Mouse (Mus musculus): ENCODE results near the gene Stat2. TPM values are rescaled to one million over a fixed set of nuclear protein-coding genes. Genes with fewer than 3 reads are reported as not detected.
"Not testable (repeated sequence)": the region's sequence is repeated elsewhere in the genome, so short reads cannot be mapped to it uniquely, and the experiment has no call there.

Gene Stat2
- polyA plus RNA-seq, 1 experiment from 2014 or later = 10.9 TPM

GRCm38 (mm10) chr10:128263393-128264310, 6.7 kb upstream of the Stat2 start:
- Histone ChIP-seq H3K9me3 (replicated peaks; ENCODE audit: low read length) (no peaks in the 10 kb centered on the region), H3K4me3 (replicated peaks; ENCODE audit: low read depth, low read length) (no peak overlapping the region), H3K27ac (no peak overlapping the region), H3K4me2 (ENCODE audit: low read length) (no peak overlapping the region), H3K27me3 (ENCODE audit: insufficient read depth, low read length) (no peaks in the 10 kb centered on the region), H3K4me1 (replicated peaks; ENCODE audit: insufficient read depth, low read length) (no peaks in the 10 kb centered on the region), H3K9ac (ENCODE audit: low read depth, low read length) (no peak overlapping the region), H3K36me3 (ENCODE audit: insufficient read depth, low read length) (no peaks in the 10 kb centered on the region)
- 73% methylated on average over 6 of the region's 6 CpGs for WGBS
- TF ChIP-seq CTCF (IDR thresholded peaks at IDR 0.05; ENCODE audit: low read depth) = no peak
- ATAC-seq (replicated peaks; ENCODE audit: low FRiP score, low read depth) (no peak), DNase-seq (ENCODE audit: low spot score) (no peak)

DNA sequence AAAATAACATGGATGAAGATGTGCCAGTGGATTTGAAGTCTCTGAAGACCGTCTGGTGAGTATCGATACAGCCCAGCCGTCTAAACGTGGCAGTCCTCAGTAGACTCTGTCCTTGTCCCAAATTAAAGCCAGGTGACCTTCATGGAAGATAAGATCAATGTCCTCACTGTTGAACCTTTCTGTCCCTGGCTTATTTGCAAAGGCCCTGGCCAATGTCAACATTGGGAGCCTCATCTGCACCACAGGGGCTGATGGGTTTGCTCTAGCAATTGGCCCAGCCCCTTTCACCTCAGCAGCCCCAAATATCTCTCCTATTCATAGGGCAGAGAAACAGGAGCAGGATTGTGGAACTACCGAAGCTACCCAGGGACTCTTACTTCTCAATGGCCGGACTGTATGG, 2.0 kb upstream of the Stat2 start, which contains the start of gene Apof:
Apof (plus strand) TSS at position 301 of the 400 bp plus-strand sequence.
- 85% methylated on average over 6 of the region's 6 CpGs for WGBS
- TF ChIP-seq CTCF (IDR thresholded peaks at IDR 0.05; ENCODE audit: low read depth) = no peak
- Histone ChIP-seq H3K4me2 (ENCODE audit: low read length) (no peak within 1 kb of the TSS), H3K9me3 (replicated peaks; ENCODE audit: low read length) (no peaks in the 10 kb centered on the region), H3K27ac (no peak within 1 kb of the TSS), H3K36me3 (ENCODE audit: insufficient read depth, low read length) (no peaks in the 10 kb centered on the region), H3K9ac (ENCODE audit: low read depth, low read length) (no peak within 1 kb of the TSS), H3K4me1 (replicated peaks; ENCODE audit: insufficient read depth, low read length) (no peaks in the 10 kb centered on the region; the same call in 1 of the 2 replicates), H3K4me3 (replicated peaks; ENCODE audit: low read depth, low read length) (no peak within 1 kb of the TSS), H3K27me3 (ENCODE audit: insufficient read depth, low read length) (no peaks in the 10 kb centered on the region)
- no peak for DNase-seq (ENCODE audit: low spot score)
- ATAC-seq (replicated peaks; ENCODE audit: low FRiP score, low read depth) = no peak

GRCm38 (mm10) chr10:128269206-128269910, 1.0 kb upstream of the Stat2 start:
- no peaks in the 10 kb centered on the region for H3K9me3 ChIP-seq (replicated peaks; ENCODE audit: low read length)
- no peak overlapping the region for H3K27ac ChIP-seq
- TF ChIP-seq CTCF (IDR thresholded peaks at IDR 0.05; ENCODE audit: low read depth) = no peak
- no peaks in the 10 kb centered on the region for H3K36me3 ChIP-seq (ENCODE audit: insufficient read depth, low read length)
- WGBS = 91% methylated on average over 16 of the region's 16 CpGs
- H3K27me3 ChIP-seq (ENCODE audit: insufficient read depth, low read length) = no peaks in the 10 kb centered on the region
- DNase-seq (ENCODE audit: low spot score) = no peak
- H3K4me1 ChIP-seq (replicated peaks; ENCODE audit: insufficient read depth, low read length) = no peaks in the 10 kb centered on the region; the same call in 1 of the 2 replicates
- H3K9ac ChIP-seq (ENCODE audit: low read depth, low read length) = peak overlapping the region; percentile 51; the same call in 1 of the 2 replicates
- H3K4me2 ChIP-seq (ENCODE audit: low read length) = peak overlapping the region; percentile 70; the same call in 1 of the 2 replicates
- H3K4me3 ChIP-seq (replicated peaks; ENCODE audit: low read depth, low read length) = 0 out of 2 replicates have a peak overlapping the region, but pooled peaks have one; percentile 88
- ATAC-seq (replicated peaks; ENCODE audit: low FRiP score, low read depth) = no peak

GRCm38 (mm10) chr10:128270866-128271265, 507 bp downstream of the Stat2 start:
- no peaks in the 10 kb centered on the region for H3K9me3 ChIP-seq (replicated peaks; ENCODE audit: low read length)
- H3K4me3 ChIP-seq (replicated peaks; ENCODE audit: low read depth, low read length) = peak overlapping the region; percentile 88
- TF ChIP-seq CTCF (IDR thresholded peaks at IDR 0.05; ENCODE audit: low read depth) = no peak; the same call in 1 of the 2 replicates
- 46% methylated on average over 7 of the region's 7 CpGs for WGBS
- H3K27me3 ChIP-seq (ENCODE audit: insufficient read depth, low read length) = no peaks in the 10 kb centered on the region
- DNase-seq (ENCODE audit: low spot score) (no peak), ATAC-seq (replicated peaks; ENCODE audit: low FRiP score, low read depth) (no peak)
- H3K27ac ChIP-seq = peak overlapping the region; percentile 91
- peak overlapping the region; percentile 84 for H3K9ac ChIP-seq (ENCODE audit: low read depth, low read length)
- no peaks in the 10 kb centered on the region for H3K36me3 ChIP-seq (ENCODE audit: insufficient read depth, low read length)
- H3K4me1 ChIP-seq (replicated peaks; ENCODE audit: insufficient read depth, low read length) = no peaks in the 10 kb centered on the region; the same call in 1 of the 2 replicates
- peak overlapping the region; percentile 70 for H3K4me2 ChIP-seq (ENCODE audit: low read length)

DNA sequence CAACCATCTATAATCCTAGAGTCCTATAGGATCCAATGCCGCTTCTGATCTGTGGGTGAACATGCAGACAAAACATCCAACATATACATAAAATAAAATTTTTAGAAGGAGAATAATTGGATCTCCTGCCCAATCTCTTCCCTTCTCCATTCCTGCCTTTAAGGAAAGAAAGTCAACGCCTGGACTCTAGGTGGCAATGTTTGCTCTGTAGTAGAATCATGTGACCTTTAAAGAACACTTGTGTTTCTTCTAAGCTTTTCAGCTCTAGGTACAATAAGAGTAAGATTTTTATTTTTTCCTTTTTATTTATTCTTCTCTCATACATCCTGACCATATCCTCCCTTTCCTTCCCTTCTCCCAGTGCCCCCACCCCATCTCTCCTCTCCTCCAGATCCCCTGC, 1.5 kb downstream of the Stat2 start:
- ATAC-seq (replicated peaks; ENCODE audit: low FRiP score, low read depth) = no peak
- no peak overlapping the region for H3K9ac ChIP-seq (ENCODE audit: low read depth, low read length)
- no peak overlapping the region for H3K27ac ChIP-seq
- no peaks in the 10 kb centered on the region; the same call in 1 of the 2 replicates for H3K4me1 ChIP-seq (replicated peaks; ENCODE audit: insufficient read depth, low read length)
- DNase-seq (ENCODE audit: low spot score) = peak; percentile 68
- WGBS = 69% methylated on average over 2 of the region's 2 CpGs
- H3K36me3 ChIP-seq (ENCODE audit: insufficient read depth, low read length) = peaks cover 2% of the 10 kb centered on the region; the same call in 1 of the 2 replicates
- H3K9me3 ChIP-seq (replicated peaks; ENCODE audit: low read length) = no peaks in the 10 kb centered on the region
- H3K4me2 ChIP-seq (ENCODE audit: low read length) = 0 out of 2 replicates have a peak overlapping the region, but pooled peaks have one; percentile 22
- no peaks in the 10 kb centered on the region for H3K27me3 ChIP-seq (ENCODE audit: insufficient read depth, low read length)
- TF ChIP-seq CTCF (IDR thresholded peaks at IDR 0.05; ENCODE audit: low read depth) = peak; percentile 60
- no peak overlapping the region for H3K4me3 ChIP-seq (replicated peaks; ENCODE audit: low read depth, low read length)

DNA sequence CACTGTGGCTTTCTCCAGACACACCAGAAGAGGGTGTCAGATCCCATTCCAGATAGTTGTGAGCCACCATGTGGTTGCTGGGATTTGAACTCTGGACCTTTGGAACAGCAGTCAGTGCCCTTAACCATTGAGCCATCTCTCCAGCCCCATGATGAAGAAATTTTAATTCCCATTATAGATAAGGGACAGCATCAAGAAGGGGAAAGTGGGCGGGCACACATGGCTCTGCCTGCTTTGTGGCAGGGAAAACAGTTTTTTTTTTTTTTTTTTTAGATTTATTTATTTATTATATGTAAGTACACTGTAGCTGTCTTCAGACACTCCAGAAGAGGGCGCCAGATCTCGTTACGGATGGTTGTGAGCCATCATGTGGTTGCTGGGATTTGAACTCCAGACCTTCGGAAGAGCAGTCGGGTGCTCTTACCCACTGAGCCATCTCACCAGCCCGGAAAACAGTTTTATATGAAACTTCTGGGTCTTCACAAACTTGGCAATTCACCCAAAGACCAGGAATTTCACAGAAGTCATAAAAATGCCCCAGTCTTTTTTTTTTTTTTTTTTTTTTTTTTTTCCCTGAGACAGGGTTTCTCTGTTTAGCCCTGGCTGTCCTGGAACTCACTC, 2.6 kb downstream of the Stat2 start:
- H3K27me3 ChIP-seq (ENCODE audit: insufficient read depth, low read length); ATAC-seq (replicated peaks; ENCODE audit: low FRiP score, low read depth); H3K9ac ChIP-seq (ENCODE audit: low read depth, low read length); DNase-seq (ENCODE audit: low spot score); H3K9me3 ChIP-seq (replicated peaks; ENCODE audit: low read length); H3K36me3 ChIP-seq (ENCODE audit: insufficient read depth, low read length); H3K4me3 ChIP-seq (replicated peaks; ENCODE audit: low read depth, low read length); H3K4me2 ChIP-seq (ENCODE audit: low read length); H3K4me1 ChIP-seq (replicated peaks; ENCODE audit: insufficient read depth, low read length); H3K27ac ChIP-seq: not testable (repeated sequence)
- WGBS = 98% methylated on average over 4 of the region's 7 CpGs
- TF ChIP-seq CTCF (IDR thresholded peaks at IDR 0.05; ENCODE audit: low read depth) = 0 out of 2 replicates have a peak, but pooled peaks have one; percentile 12

DNA sequence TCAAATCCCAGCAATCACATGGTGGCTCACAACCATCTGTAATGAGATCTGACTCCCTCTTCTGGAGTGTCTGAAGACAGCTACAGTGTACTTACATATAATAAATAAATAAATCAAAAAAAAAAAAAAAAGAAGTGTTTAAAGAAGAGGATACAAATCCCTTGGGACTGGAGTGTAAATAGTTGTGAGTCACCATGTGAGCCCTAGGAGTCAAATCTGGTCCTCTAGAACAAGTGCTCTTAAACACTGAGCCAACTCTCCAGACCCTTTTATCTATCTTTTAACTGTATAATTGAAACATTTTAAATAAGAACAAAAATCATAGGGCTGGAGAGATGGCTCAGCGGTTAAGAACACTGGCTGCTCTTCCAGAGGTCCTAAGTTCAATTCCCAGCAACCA, 5.0 kb downstream of the Stat2 start:
- H3K27ac ChIP-seq; H3K4me3 ChIP-seq (replicated peaks; ENCODE audit: low read depth, low read length); H3K4me1 ChIP-seq (replicated peaks; ENCODE audit: insufficient read depth, low read length); H3K27me3 ChIP-seq (ENCODE audit: insufficient read depth, low read length); H3K9ac ChIP-seq (ENCODE audit: low read depth, low read length); H3K4me2 ChIP-seq (ENCODE audit: low read length); ATAC-seq (replicated peaks; ENCODE audit: low FRiP score, low read depth); DNase-seq (ENCODE audit: low spot score); H3K9me3 ChIP-seq (replicated peaks; ENCODE audit: low read length): not testable (repeated sequence)
- peaks cover 19% of the 10 kb centered on the region; the same call in 1 of the 2 replicates for H3K36me3 ChIP-seq (ENCODE audit: insufficient read depth, low read length)
- WGBS = 100% methylated on average over 1 of the region's 1 CpGs

Measured in kidney, postnatal 0 days (tissue).